Mouse (Mus musculus): Measurements from ENCODE around the gene 1700016H13Rik. TPM values are rescaled to one million over a fixed set of nuclear protein-coding genes. Genes with fewer than 3 reads are reported as not detected.
A peak's percentile ranks its signal among the peaks of the same experiment; 100 is the strongest.

The 1700016H13Rik gene
- total RNA-seq, 1 experiment: 0.18 TPM

- Histone ChIP-seq H3K36me3 (ENCODE audit: control insufficient read depth, insufficient read depth, low read length, poor library complexity, severe bottlenecking) (no peaks in the 10 kb centered on the region), H3K4me3 (ENCODE audit: insufficient read depth in 1 of 2, low read depth in 1 of 2, low read length in 2 of 2, poor library complexity in 1 of 2, severe bottlenecking in 1 of 2) (no peak overlapping the region), H3K9ac (ENCODE audit: insufficient read depth, low read depth, low read length, poor library complexity, severe bottlenecking) (no peak overlapping the region), H3K9me3 (ENCODE audit: control insufficient read depth, insufficient read depth, low read depth, low read length) (no peaks in the 10 kb centered on the region), H3K27ac (ENCODE audit: insufficient read depth, low read depth, low read length, poor library complexity, severe bottlenecking) (no peak overlapping the region), H3K4me1 (ENCODE audit: control insufficient read depth in 2 of 2, insufficient read depth in 2 of 2, low read length in 2 of 2, poor library complexity in 1 of 2) (peaks cover 0 to 8% of the 10 kb centered on the region in 2 experiments; a peak in 1 of 4 replicates)
- in situ Hi-C loops (cut with MboI; ENCODE audit: low sequenced_read_pairs in 2 of 2, unreplicated experiment in 2 of 2): no loop called here
- TF ChIP-seq ZC3H11A (IDR thresholded peaks at IDR 0.05; ENCODE audit: borderline replicate concordance, low read depth, low read length) (no peak), CHD2 (IDR thresholded peaks at IDR 0.05; ENCODE audit: low read depth, low read length) (no peak), ZNF384 (IDR thresholded peaks at IDR 0.05; ENCODE audit: low read depth, low read length) (no peak), HCFC1 (IDR thresholded peaks at IDR 0.05; ENCODE audit: borderline replicate concordance, insufficient read depth, low read length) (no peak), MAFK (IDR thresholded peaks at IDR 0.05; ENCODE audit: insufficient read depth, low read depth, low read length) (no peak)
- no peak for DNase-seq (ENCODE audit: low read depth, low spot score)
Observed at GRCm38 (mm10) chr5:103620301-103620973, 35.4 kb downstream of the 1700016H13Rik start.

- no peaks in the 10 kb centered on the region for H3K36me3 ChIP-seq (ENCODE audit: control insufficient read depth, insufficient read depth, low read length, poor library complexity, severe bottlenecking)
- no peaks in the 10 kb centered on the region for H3K9me3 ChIP-seq (ENCODE audit: control insufficient read depth, insufficient read depth, low read depth, low read length)
- TF ChIP-seq CHD2 (IDR thresholded peaks at IDR 0.05; ENCODE audit: low read depth, low read length) (no peak), ZC3H11A (IDR thresholded peaks at IDR 0.05; ENCODE audit: borderline replicate concordance, low read depth, low read length) (no peak), HCFC1 (IDR thresholded peaks at IDR 0.05; ENCODE audit: borderline replicate concordance, insufficient read depth, low read length) (no peak), ZNF384 (IDR thresholded peaks at IDR 0.05; ENCODE audit: low read depth, low read length) (no peak), MAFK (IDR thresholded peaks at IDR 0.05; ENCODE audit: insufficient read depth, low read depth, low read length) (no peak)
- in situ Hi-C loops (cut with MboI; ENCODE audit: low sequenced_read_pairs in 2 of 2, unreplicated experiment in 2 of 2): no loop called here
- H3K9ac ChIP-seq (ENCODE audit: insufficient read depth, low read depth, low read length, poor library complexity, severe bottlenecking): no peak overlapping the region
- no peak overlapping the region; the same call in 1 of the 2 replicates for H3K27ac ChIP-seq (ENCODE audit: insufficient read depth, low read depth, low read length, poor library complexity, severe bottlenecking)
- peaks cover 0 to 8% of the 10 kb centered on the region in 2 experiments; a peak in 1 of 4 replicates for H3K4me1 ChIP-seq (ENCODE audit: control insufficient read depth in 2 of 2, insufficient read depth in 2 of 2, low read length in 2 of 2, poor library complexity in 1 of 2)
- no peak overlapping the region for H3K4me3 ChIP-seq (ENCODE audit: insufficient read depth in 1 of 2, low read depth in 1 of 2, low read length in 2 of 2, poor library complexity in 1 of 2, severe bottlenecking in 1 of 2)
- peak; percentile 71 for DNase-seq (ENCODE audit: low read depth, low spot score)
Observed at GRCm38 (mm10) chr5:103617191-103617590, 38.6 kb downstream of the 1700016H13Rik start.

GRCm38 (mm10) chr5:103614356-103614755 is 41.5 kb downstream of the 1700016H13Rik start:
- TF ChIP-seq MAFK (IDR thresholded peaks at IDR 0.05; ENCODE audit: insufficient read depth, low read depth, low read length): no peak
- no peak for TF ChIP-seq HCFC1 (IDR thresholded peaks at IDR 0.05; ENCODE audit: borderline replicate concordance, insufficient read depth, low read length)
- no peak for TF ChIP-seq ZNF384 (IDR thresholded peaks at IDR 0.05; ENCODE audit: low read depth, low read length)
- Histone ChIP-seq H3K4me1 (ENCODE audit: control insufficient read depth in 2 of 2, insufficient read depth in 2 of 2, low read length in 2 of 2, poor library complexity in 1 of 2) (peaks cover 0 to 8% of the 10 kb centered on the region in 2 experiments; a peak in 1 of 4 replicates), H3K4me3 (ENCODE audit: insufficient read depth in 1 of 2, low read depth in 1 of 2, low read length in 2 of 2, poor library complexity in 1 of 2, severe bottlenecking in 1 of 2) (no peak overlapping the region), H3K9ac (ENCODE audit: insufficient read depth, low read depth, low read length, poor library complexity, severe bottlenecking) (no peak overlapping the region), H3K9me3 (ENCODE audit: control insufficient read depth, insufficient read depth, low read depth, low read length) (no peaks in the 10 kb centered on the region), H3K36me3 (ENCODE audit: control insufficient read depth, insufficient read depth, low read length, poor library complexity, severe bottlenecking) (no peaks in the 10 kb centered on the region), H3K27ac (ENCODE audit: insufficient read depth, low read depth, low read length, poor library complexity, severe bottlenecking) (no peak overlapping the region)
- DNase-seq (ENCODE audit: low read depth, low spot score): no peak
- in situ Hi-C loops (cut with MboI; ENCODE audit: low sequenced_read_pairs in 2 of 2, unreplicated experiment in 2 of 2): no loop called here

- H3K36me3 ChIP-seq (ENCODE audit: control insufficient read depth, insufficient read depth, low read length, poor library complexity, severe bottlenecking): no peaks in the 10 kb centered on the region
- peaks cover 0 to 6% of the 10 kb centered on the region in 2 experiments; a peak in 1 of 4 replicates for H3K4me1 ChIP-seq (ENCODE audit: control insufficient read depth in 2 of 2, insufficient read depth in 2 of 2, low read length in 2 of 2, poor library complexity in 1 of 2)
- TF ChIP-seq HCFC1 (IDR thresholded peaks at IDR 0.05; ENCODE audit: borderline replicate concordance, insufficient read depth, low read length): no peak
- TF ChIP-seq ZNF384 (IDR thresholded peaks at IDR 0.05; ENCODE audit: low read depth, low read length): no peak
- no peak overlapping the region for H3K9ac ChIP-seq (ENCODE audit: insufficient read depth, low read depth, low read length, poor library complexity, severe bottlenecking)
- no peak for DNase-seq (ENCODE audit: low read depth, low spot score)
- H3K9me3 ChIP-seq (ENCODE audit: control insufficient read depth, insufficient read depth, low read depth, low read length): no peaks in the 10 kb centered on the region
- no peak overlapping the region for H3K27ac ChIP-seq (ENCODE audit: insufficient read depth, low read depth, low read length, poor library complexity, severe bottlenecking)
- H3K4me3 ChIP-seq (ENCODE audit: insufficient read depth in 1 of 2, low read depth in 1 of 2, low read length in 2 of 2, poor library complexity in 1 of 2, severe bottlenecking in 1 of 2): no peak overlapping the region
- in situ Hi-C loops (cut with MboI; ENCODE audit: low sequenced_read_pairs in 2 of 2, unreplicated experiment in 2 of 2): no loop called here
Observed at GRCm38 (mm10) chr5:103612316-103612715, 43.5 kb downstream of the 1700016H13Rik start.
